Mouse (Mus musculus) embryonic facial prominence, embryonic 14.5 days (tissue): Measurements from ENCODE around the gene Gm49388. TPM values are rescaled to one million over a fixed set of nuclear protein-coding genes. Genes with fewer than 3 reads are reported as not detected.

ENCODE experiments used
- ATAC-seq: fragments of 200-750 bp; cut with Nextera tagmentation; 2 replicates; pipeline ENCODE4 v1.8.0; 2017; ENCODE audit warnings: low read depth, moderate number of reproducible peaks, moderate TSS enrichment
- DNase-seq: peaks from one replicate; pipeline ENCODE4 v3.0.0-alpha.2; 2015; ENCODE audit warnings: low spot score
- H3K27ac ChIP-seq: fragments of 300-500 bp; sonication (generic); replicated peaks from 2 replicates; pipeline ENCODE4 v1.5.1; 2014; ENCODE audit warnings: low read depth, mild to moderate bottlenecking, low read length, moderate library complexity
- H3K27me3 ChIP-seq: fragments of 300-500 bp; sonication (generic); replicated peaks from 2 replicates; pipeline ENCODE4 v1.6.1; 2014; ENCODE audit warnings: low read length; ENCODE audit not compliant: control insufficient read depth, insufficient read depth
- H3K36me3 ChIP-seq: fragments of 300-500 bp; sonication (generic); 2 replicates; pipeline ENCODE4 v1.6.1; 2014; ENCODE audit warnings: low read length, mixed read lengths; ENCODE audit not compliant: control insufficient read depth, insufficient read depth
- H3K4me1 ChIP-seq: fragments of 300-500 bp; sonication (generic); 2 replicates; pipeline ENCODE4 v1.6.1; 2014; ENCODE audit warnings: antibody characterized with exemption, low read length; ENCODE audit not compliant: control insufficient read depth, insufficient read depth
- H3K4me2 ChIP-seq: fragments of 300-500 bp; sonication (generic); 2 replicates; pipeline ENCODE4 v1.6.1; 2014; ENCODE audit warnings: low read depth, mild to moderate bottlenecking, low read length, moderate library complexity, mixed read lengths
- H3K4me3 ChIP-seq: fragments of 300-500 bp; sonication (generic); 2 replicates; pipeline ENCODE4 v1.5.1; 2014; ENCODE audit warnings: low read depth, mild to moderate bottlenecking, low read length
- H3K9ac ChIP-seq: fragments of 300-500 bp; sonication (generic); 2 replicates; pipeline ENCODE4 v1.6.1; 2014; ENCODE audit warnings: low read depth, mild to moderate bottlenecking, low read length, moderate library complexity, mixed read lengths
- H3K9me3 ChIP-seq: fragments of 300-500 bp; sonication (generic); 2 replicates; pipeline ENCODE4 v1.6.1; 2016; ENCODE audit warnings: low read length; ENCODE audit not compliant: control insufficient read depth
- WGBS: fragments of 180-500 bp; shearing (Covaris S2); extraction: QIAGEN DNeasy Blood & Tissue Kit; methylation state at CpG from one replicate; pipeline ENCODE4 v1.1.7; 2014; 5-methylcytosine and 5-hydroxymethylcytosine counted together
- polyA plus RNA-seq: library from polyadenylated mRNA; unstranded; fragments of >200 nt; fragmentation: Nextera tagmentation; extraction: Ambion mirVana; gene quantifications from 2 replicates; pipeline ENCODE4 v1.2.1, GENCODE M21; 2014

Gm49388 gene
- polyA plus RNA-seq, 1 experiment from 2014 or later = not detected

- Histone ChIP-seq H3K9ac (no peak overlapping the region), H3K4me2 (no peak overlapping the region), H3K36me3 (peaks cover 61% of the 10 kb centered on the region), H3K4me3 (no peak overlapping the region), H3K27ac (no peak overlapping the region), H3K27me3 (no peaks in the 10 kb centered on the region), H3K9me3 (no peaks in the 10 kb centered on the region), H3K4me1 (peaks cover 3% of the 10 kb centered on the region; the same call in 1 of the 2 replicates)
- 96% methylated on average over 4 of the region's 4 CpGs for WGBS
- DNase-seq (no peak), ATAC-seq (no peak)
These were observed 21.8 kb upstream of the Gm49388 start for GRCm38 (mm10) chr7:127763642-127764041.

- peaks cover 8% of the 10 kb centered on the region; the same call in 1 of the 2 replicates for H3K4me1 ChIP-seq
- DNase-seq (no peak), ATAC-seq (no peak)
- no peaks in the 10 kb centered on the region for H3K27me3 ChIP-seq
- no peak overlapping the region for H3K4me2 ChIP-seq
- WGBS = 91% methylated on average over 2 of the region's 2 CpGs
- no peak overlapping the region for H3K4me3 ChIP-seq
- no peak overlapping the region for H3K27ac ChIP-seq
- no peaks in the 10 kb centered on the region for H3K9me3 ChIP-seq
- peaks cover 61% of the 10 kb centered on the region for H3K36me3 ChIP-seq
- H3K9ac ChIP-seq = no peak overlapping the region
These were observed 19.7 kb upstream of the Gm49388 start for GRCm38 (mm10) chr7:127765756-127766155.

DNA sequence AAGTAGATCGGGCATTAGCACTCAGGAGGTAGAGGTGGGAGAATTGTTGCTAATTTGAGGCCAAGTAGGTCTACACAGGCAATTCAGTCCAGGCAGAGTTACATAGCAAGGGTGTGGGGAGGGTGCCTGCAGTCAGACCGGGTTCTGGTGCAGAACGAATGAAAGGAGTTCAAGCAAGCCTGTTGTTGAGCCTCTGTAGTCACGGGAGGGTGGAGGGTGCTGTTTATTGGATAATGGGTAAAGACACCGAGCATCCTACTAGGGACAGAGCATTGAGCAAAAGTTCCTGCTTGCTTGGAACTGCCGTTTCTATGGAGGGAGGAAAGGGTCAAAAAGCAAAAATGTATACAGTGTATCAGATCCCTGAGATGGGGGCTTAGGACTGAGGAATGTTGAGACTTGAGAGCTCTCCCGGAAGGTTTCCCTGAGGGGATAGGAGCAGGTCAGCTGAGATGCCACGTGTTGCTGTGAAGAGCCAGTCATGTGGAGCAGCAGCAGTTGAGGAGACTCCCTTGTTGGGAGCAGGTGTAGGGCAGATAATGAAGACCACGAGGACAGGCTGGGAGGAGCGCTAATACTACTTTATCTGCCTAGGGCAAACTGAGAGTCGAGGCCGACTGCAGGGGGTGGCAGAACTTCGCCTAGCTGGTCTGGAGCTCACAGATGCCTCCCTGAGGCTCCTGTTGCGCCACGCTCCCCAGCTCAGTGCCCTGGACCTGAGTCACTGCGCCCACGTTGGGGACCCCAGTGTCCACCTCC is 18.4 kb upstream of the Gm49388 start:
- Histone ChIP-seq H3K27me3 (no peaks in the 10 kb centered on the region), H3K27ac (no peak overlapping the region), H3K36me3 (peaks cover 58% of the 10 kb centered on the region), H3K9ac (no peak overlapping the region), H3K4me1 (peaks cover 14% of the 10 kb centered on the region; the same call in 1 of the 2 replicates), H3K4me2 (no peak overlapping the region), H3K4me3 (no peak overlapping the region), H3K9me3 (no peaks in the 10 kb centered on the region)
- ATAC-seq (no peak), DNase-seq (no peak)
- WGBS = 75% methylated on average over 13 of the region's 17 CpGs

GRCm38 (mm10) chr7:127767671-127768345 is 17.6 kb upstream of the Gm49388 start:
- peak overlapping the region; percentile 93; the same call in 1 of the 2 replicates for H3K27ac ChIP-seq
- 96% methylated on average over 19 of the region's 19 CpGs for WGBS
- H3K36me3 ChIP-seq = peaks cover 52% of the 10 kb centered on the region

DNA sequence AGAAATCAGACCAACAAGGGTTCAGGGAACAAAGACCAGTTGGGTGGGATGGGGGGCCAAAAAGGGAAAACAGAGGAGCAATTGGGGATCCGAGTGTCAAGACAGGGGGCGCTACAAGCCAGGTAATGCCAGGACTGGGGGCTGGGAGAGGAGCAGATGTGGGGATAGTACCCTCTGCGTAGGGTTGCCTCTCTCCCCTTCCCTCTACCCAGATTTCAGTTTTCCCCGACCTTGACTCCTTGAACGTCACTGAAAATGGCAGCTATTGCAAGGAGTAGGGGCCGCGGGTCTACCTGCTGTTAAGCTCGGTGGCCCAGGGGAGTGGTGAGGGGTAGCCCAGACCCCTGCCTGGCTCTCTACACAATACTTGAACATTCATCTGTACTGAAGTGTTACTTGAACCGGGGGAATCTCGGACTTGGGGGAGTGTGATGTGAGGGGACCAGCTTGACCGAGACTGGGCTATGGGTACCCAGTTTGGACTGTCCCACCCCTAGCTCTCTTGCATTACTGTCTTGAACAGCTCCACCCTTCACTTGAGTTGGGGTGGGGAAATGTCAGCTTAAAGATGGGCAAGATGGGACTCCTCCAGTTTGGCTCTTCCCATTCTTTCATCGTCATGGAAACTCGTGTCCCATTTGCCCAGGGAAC is 16.9 kb upstream of the Gm49388 start:
- no peak for ATAC-seq

More at GRCm38 (mm10) chr7:127767671-127768345, 17.6 kb upstream of the Gm49388 start:
- Histone ChIP-seq H3K27me3 (no peaks in the 10 kb centered on the region), H3K9me3 (no peaks in the 10 kb centered on the region), H3K4me1 (peaks cover 14% of the 10 kb centered on the region; the same call in 1 of the 2 replicates), H3K4me2 (no peak overlapping the region), H3K9ac (no peak overlapping the region), H3K4me3 (no peak overlapping the region)
- ATAC-seq (no peak), DNase-seq (no peak)

GRCm38 (mm10) chr7:127768997-127769593 is 16.3 kb upstream of the Gm49388 start:
- ATAC-seq = peak; percentile 90
- H3K9ac ChIP-seq = peak overlapping the region; percentile 90
- H3K36me3 ChIP-seq = peaks cover 40% of the 10 kb centered on the region
- peak; percentile 99 for DNase-seq
- peak overlapping the region; percentile 93 for H3K27ac ChIP-seq
- H3K27me3 ChIP-seq = no peaks in the 10 kb centered on the region
- H3K4me2 ChIP-seq = peak overlapping the region; percentile 89
- no peaks in the 10 kb centered on the region for H3K9me3 ChIP-seq
- WGBS = 1% methylated on average over 16 of the region's 16 CpGs
- H3K4me3 ChIP-seq = peak overlapping the region; percentile 70
- peaks cover 14% of the 10 kb centered on the region; the same call in 1 of the 2 replicates for H3K4me1 ChIP-seq

More for the DNA sequence above, 16.9 kb upstream of the Gm49388 start:
- Histone ChIP-seq H3K9me3 (no peaks in the 10 kb centered on the region), H3K4me1 (peaks cover 14% of the 10 kb centered on the region; the same call in 1 of the 2 replicates), H3K4me3 (0 out of 2 replicates have a peak overlapping the region, but pooled peaks have one; percentile 70), H3K27ac (peak overlapping the region; percentile 93; the same call in 1 of the 2 replicates), H3K9ac (no peak overlapping the region), H3K36me3 (peaks cover 46% of the 10 kb centered on the region), H3K27me3 (no peaks in the 10 kb centered on the region), H3K4me2 (peak overlapping the region; percentile 89; the same call in 1 of the 2 replicates)
- no peak for DNase-seq
- WGBS = 55% methylated on average over 11 of the region's 13 CpGs

- no peaks in the 10 kb centered on the region for H3K9me3 ChIP-seq
- peak; percentile 93 for DNase-seq
These were observed 15.8 kb upstream of the Gm49388 start, which contains the start of gene Orai3 for GRCm38 (mm10) chr7:127769651-127770038. Orai3 (plus strand) TSS chr7:127769815.

More at GRCm38 (mm10) chr7:127769651-127770038, 15.8 kb upstream of the Gm49388 start, which contains the start of gene Orai3:
- Histone ChIP-seq H3K27ac (peak within 1 kb of the TSS; percentile 93), H3K36me3 (peaks cover 39% of the 10 kb centered on the region), H3K4me1 (peaks cover 14% of the 10 kb centered on the region; the same call in 1 of the 2 replicates), H3K27me3 (no peaks in the 10 kb centered on the region), H3K4me2 (peak within 1 kb of the TSS; percentile 89), H3K9ac (peak within 1 kb of the TSS; percentile 90), H3K4me3 (peak within 1 kb of the TSS; percentile 70)
- ATAC-seq = peak; percentile 77
- under 1% methylated on average over 18 of the region's 24 CpGs for WGBS
